Mouse (Mus musculus) limb, embryonic 14.5 days (tissue): ENCODE measurements at regions not wholly inside any gene's neighbourhood (a gene's known extent, or its start where the extent isn't known, plus 50 kb on each side); places are given as distances from the start of the nearest gene placed in this dataset.

Experiments used
- ATAC-seq: fragments of 200-750 bp; cut with Nextera tagmentation; 2 replicates; pipeline ENCODE4 v1.8.0; 2017; ENCODE audit warnings: low read depth, moderate number of reproducible peaks, moderate TSS enrichment; ENCODE audit not compliant: low FRiP score
- DNase-seq: peaks from one replicate; pipeline ENCODE4 v3.0.0-alpha.2; 2015; ENCODE audit warnings: low spot score
- H3K27ac ChIP-seq: fragments of 300-500 bp; sonication (generic); replicated peaks from 2 replicates; pipeline ENCODE4 v1.5.1; 2014; ENCODE audit warnings: low read depth, mild to moderate bottlenecking, low read length, moderate library complexity, mixed read lengths
- H3K27me3 ChIP-seq: fragments of 300-500 bp; sonication (generic); 2 replicates; pipeline ENCODE4 v1.6.1; 2014; ENCODE audit warnings: low read length, mixed read lengths; ENCODE audit not compliant: control insufficient read depth, insufficient read depth
- H3K36me3 ChIP-seq: fragments of 300-500 bp; sonication (generic); 2 replicates; pipeline ENCODE4 v1.6.1; 2014; ENCODE audit warnings: mild to moderate bottlenecking, low read length, moderate library complexity, mixed read lengths; ENCODE audit not compliant: control insufficient read depth, insufficient read depth
- H3K4me1 ChIP-seq: fragments of 300-500 bp; sonication (generic); 2 replicates; pipeline ENCODE4 v1.6.1; 2014; ENCODE audit warnings: antibody characterized with exemption, low read length, mixed read lengths; ENCODE audit not compliant: control insufficient read depth, insufficient read depth
- H3K4me2 ChIP-seq: fragments of 300-500 bp; sonication (generic); replicated peaks from 2 replicates; pipeline ENCODE4 v1.6.1; 2014; ENCODE audit warnings: low read depth, mild to moderate bottlenecking, low read length, moderate library complexity; ENCODE audit not compliant: severe bottlenecking
- H3K4me3 ChIP-seq: fragments of 300-500 bp; sonication (generic); replicated peaks from 2 replicates; pipeline ENCODE4 v1.5.1; 2014; ENCODE audit warnings: low read length
- H3K9ac ChIP-seq: fragments of 300-500 bp; sonication (generic); 2 replicates; pipeline ENCODE4 v1.6.1; 2014; ENCODE audit warnings: mild to moderate bottlenecking, low read depth, low read length, moderate library complexity; ENCODE audit not compliant: severe bottlenecking
- H3K9me3 ChIP-seq: fragments of 300-500 bp; sonication (generic); 2 replicates; pipeline ENCODE4 v1.6.1; 2016; ENCODE audit warnings: low read length; ENCODE audit not compliant: control insufficient read depth
- POLR2A ChIP-seq: fragments of 200-500 bp; IDR thresholded peaks from 2 replicates; pipeline ENCODE4 v1.8.0; 2012; ENCODE audit warnings: inconsistent platforms, mild to moderate bottlenecking, moderate library complexity, borderline replicate concordance; ENCODE audit not compliant: insufficient read depth, insufficient read length; ENCODE audit errors: extremely low read depth
- WGBS: fragments of 180-500 bp; shearing (Covaris S2); extraction: QIAGEN DNeasy Blood & Tissue Kit; methylation state at CpG from one replicate; pipeline ENCODE4 v1.1.7; 2014; 5-methylcytosine and 5-hydroxymethylcytosine counted together

DNA sequence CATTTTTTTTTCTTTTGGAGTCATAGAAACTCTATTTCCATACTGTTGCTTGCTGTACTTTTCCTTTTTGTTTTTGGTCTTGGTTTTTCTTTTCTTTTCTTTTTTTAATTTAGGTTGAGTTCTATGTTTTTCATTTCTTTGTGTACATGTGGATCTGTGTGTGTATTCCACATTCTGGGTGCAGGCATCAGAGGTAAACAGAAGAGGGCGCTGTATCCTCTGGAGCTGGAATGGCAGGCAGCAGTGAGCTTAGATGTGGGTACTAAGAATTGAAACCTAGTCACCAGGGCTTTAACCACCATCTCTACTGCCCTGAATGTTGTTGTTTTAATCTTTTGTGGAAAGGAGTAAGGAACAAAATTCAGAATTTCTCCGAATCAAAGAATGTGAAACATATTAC lies 266.3 kb upstream of the Lyplal1 start:
- WGBS = 72% methylated on average over 2 of the region's 2 CpGs
- Histone ChIP-seq H3K9me3 (no peaks in the 10 kb centered on the region; the same call in 1 of the 2 replicates), H3K27ac (no peak overlapping the region), H3K36me3 (no peaks in the 10 kb centered on the region), H3K4me2 (no peak overlapping the region), H3K4me1 (0 out of 2 replicates have a peak, but pooled peaks cover 6% of the 10 kb centered on the region), H3K4me3 (no peak overlapping the region), H3K27me3 (no peaks in the 10 kb centered on the region), H3K9ac (no peak overlapping the region)
- TF ChIP-seq POLR2A = no peak
- no peak for ATAC-seq
- no peak for DNase-seq

DNA sequence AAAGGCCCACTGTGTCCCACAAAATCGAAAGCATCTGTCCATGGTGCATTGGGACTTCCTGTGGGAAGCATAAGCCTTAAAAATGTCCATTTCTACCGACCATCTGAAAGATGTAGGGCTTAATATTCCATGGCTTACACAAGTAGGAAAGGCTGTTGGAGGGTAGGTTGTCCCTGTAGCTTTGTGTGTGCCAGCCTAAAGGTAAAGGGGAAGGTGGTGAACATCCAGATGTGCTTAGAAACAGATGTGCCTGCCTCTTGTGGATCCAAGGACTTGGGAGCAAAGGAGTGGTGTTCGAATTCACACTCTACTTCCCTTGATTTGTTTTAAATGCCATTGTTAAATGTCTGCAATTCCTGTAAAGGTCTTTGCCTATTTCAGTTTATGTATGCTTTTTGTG lies 265.9 kb upstream of the Lyplal1 start:
- Histone ChIP-seq H3K4me3 (no peak overlapping the region), H3K9me3 (no peaks in the 10 kb centered on the region; the same call in 1 of the 2 replicates), H3K27me3 (no peaks in the 10 kb centered on the region), H3K9ac (no peak overlapping the region), H3K4me1 (0 out of 2 replicates have a peak, but pooled peaks cover 6% of the 10 kb centered on the region), H3K36me3 (no peaks in the 10 kb centered on the region), H3K27ac (no peak overlapping the region), H3K4me2 (no peak overlapping the region)
- no peak for ATAC-seq
- 59% methylated on average over 3 of the region's 3 CpGs for WGBS
- no peak for TF ChIP-seq POLR2A
- DNase-seq = peak; percentile 16

DNA sequence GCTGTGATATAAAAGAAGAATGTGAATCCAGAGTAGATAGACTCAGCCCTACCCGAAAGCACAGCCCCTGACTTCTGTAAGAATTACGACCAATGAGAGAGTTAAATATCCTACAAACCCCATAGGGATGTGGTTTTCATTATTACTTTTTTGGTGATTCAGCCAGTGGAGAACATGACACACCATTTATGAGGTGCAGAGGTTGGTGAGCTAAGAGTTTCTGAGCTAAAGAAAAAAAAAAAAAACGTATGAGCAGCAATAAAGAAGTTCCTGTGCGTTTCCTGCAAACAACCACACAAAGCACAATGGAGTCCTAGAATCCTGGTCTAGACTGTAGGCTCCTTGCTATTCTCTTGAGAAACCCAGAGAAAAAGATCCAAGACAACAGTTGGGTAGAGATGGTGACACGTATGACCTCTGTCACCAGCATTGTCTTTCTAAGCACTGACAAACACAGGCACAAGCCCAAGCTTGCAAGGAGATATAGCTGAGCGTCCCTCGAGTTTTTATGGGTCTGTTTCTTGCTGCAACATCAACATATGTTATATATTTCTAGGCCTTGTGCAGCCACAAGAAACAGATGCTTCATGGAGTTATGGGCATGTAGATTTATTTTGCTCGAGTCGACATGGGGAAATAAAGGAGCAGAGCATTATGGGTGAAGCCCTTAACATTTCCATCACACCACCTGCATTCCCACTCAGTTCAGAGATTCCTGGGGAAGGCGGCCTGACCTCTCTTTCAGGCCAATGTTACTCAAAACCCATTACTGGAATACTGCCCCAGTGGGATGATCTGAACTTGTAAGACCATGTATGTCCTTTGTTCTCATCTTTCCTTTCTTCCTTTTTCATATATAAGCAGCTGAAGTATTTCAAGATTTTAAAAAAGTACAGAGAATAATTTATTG lies 263.1 kb upstream of the Lyplal1 start:
- peak; percentile 88 for ATAC-seq
- H3K9me3 ChIP-seq = no peaks in the 10 kb centered on the region; the same call in 1 of the 2 replicates
- DNase-seq = peak; percentile 75
- no peak overlapping the region for H3K4me3 ChIP-seq
- 28% methylated on average over 10 of the region's 10 CpGs for WGBS
- H3K4me2 ChIP-seq = no peak overlapping the region
- no peaks in the 10 kb centered on the region for H3K27me3 ChIP-seq
- no peaks in the 10 kb centered on the region for H3K36me3 ChIP-seq
- H3K27ac ChIP-seq = peak overlapping the region; percentile 81
- TF ChIP-seq POLR2A = no peak
- H3K9ac ChIP-seq = no peak overlapping the region
- H3K4me1 ChIP-seq = 0 out of 2 replicates have a peak, but pooled peaks cover 6% of the 10 kb centered on the region

DNA sequence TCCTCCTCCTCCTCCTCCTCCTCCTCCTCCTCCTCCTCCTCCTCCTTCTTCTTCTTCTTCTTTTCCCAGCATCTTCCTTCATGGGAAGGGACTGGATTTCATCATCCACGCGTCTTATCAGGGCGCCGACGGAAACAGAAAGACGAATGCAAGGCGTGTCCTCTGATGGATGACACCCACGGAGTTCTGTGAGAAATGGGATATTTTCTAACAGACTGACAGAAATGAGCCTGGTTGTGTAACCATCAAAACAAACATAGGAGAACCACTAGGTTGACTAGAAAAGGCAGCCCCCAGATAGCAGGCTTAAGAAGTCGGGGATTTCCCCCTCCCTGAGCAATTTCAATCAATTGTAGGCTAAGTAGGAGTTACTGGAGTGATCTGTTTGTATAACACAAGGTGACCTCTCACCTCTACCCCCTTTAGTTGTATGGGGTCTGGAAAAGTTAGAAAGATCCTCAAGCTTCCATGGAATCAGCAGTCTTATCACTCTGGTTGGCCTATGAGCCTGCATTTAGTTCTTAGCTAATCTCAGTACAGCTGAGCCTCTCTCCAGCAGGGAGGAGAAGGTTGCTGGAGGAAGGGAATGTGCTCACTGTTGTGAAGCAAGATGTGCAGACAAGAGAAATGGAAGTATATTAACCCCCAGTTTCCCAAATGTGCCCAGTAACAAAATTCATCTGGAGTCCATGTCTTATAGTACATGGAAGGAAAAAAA lies 260.0 kb upstream of the Lyplal1 start:
- H3K9me3 ChIP-seq = no peaks in the 10 kb centered on the region; the same call in 1 of the 2 replicates
- H3K27me3 ChIP-seq = no peaks in the 10 kb centered on the region
- no peak for TF ChIP-seq POLR2A
- no peak overlapping the region for H3K27ac ChIP-seq
- no peak for DNase-seq
- no peak overlapping the region for H3K9ac ChIP-seq
- ATAC-seq = no peak
- 79% methylated on average over 9 of the region's 9 CpGs for WGBS
- H3K4me1 ChIP-seq = 0 out of 2 replicates have a peak, but pooled peaks cover 6% of the 10 kb centered on the region
- no peak overlapping the region for H3K4me2 ChIP-seq
- no peaks in the 10 kb centered on the region for H3K36me3 ChIP-seq
- H3K4me3 ChIP-seq = no peak overlapping the region

DNA sequence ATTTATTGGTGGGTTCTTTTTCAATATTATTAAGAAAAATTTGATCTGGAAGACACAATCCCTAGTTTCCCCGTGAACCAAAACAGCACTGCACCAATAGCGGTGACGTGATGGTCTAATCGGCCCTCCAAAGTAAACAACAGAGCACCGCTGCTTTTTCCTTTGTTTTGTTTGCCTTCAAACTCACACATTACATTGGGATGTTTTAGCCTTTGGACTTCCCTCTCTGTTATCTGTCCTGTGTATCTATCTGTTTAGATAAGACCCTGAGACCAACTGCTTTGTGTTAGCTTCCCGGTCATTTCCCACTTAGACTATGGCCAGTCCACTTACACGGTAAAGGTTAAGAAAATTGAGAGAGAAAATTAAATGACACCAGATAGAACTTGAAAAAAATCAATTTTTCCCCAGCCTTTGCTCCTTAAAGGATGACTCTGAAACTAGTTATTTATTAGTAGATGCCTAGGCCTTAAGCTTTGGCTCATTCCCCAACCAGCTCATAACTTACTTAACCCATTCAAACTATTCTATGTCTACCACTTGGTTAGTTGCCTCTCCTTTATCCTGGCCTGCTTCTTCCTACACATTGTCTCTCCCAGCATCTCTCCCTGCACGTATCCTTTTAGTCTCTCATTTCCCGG lies 257.0 kb upstream of the Lyplal1 start:
- H3K9ac ChIP-seq = no peak overlapping the region
- no peak for DNase-seq
- no peak overlapping the region for H3K4me3 ChIP-seq
- H3K27ac ChIP-seq = no peak overlapping the region
- ATAC-seq = no peak
- H3K36me3 ChIP-seq = no peaks in the 10 kb centered on the region
- TF ChIP-seq POLR2A = no peak
- 76% methylated on average over 9 of the region's 9 CpGs for WGBS
- no peaks in the 10 kb centered on the region for H3K27me3 ChIP-seq
- H3K9me3 ChIP-seq = peaks cover 3% of the 10 kb centered on the region; the same call in 1 of the 2 replicates
- no peak overlapping the region for H3K4me2 ChIP-seq
- H3K4me1 ChIP-seq = no peaks in the 10 kb centered on the region
